Mouse (Mus musculus) small intestine, adult 2 months (tissue): Measurements from ENCODE around the gene Hap1.

Experiments
- CTCF ChIP-seq: fragments of 200-500 bp; IDR thresholded peaks from 2 replicates; pipeline ENCODE4 v1.5.1; 2012; ENCODE audit warnings: low read depth, mild to moderate bottlenecking, control low read depth, inconsistent platforms, low read length, moderate library complexity, mixed read lengths; ENCODE audit not compliant: insufficient replicate concordance, insufficient read length; ENCODE audit errors: extremely low read depth
- POLR2A ChIP-seq: fragments of 200-500 bp; IDR thresholded peaks from 2 replicates; pipeline ENCODE4 v1.6.1; 2012; ENCODE audit warnings: low read depth, mild to moderate bottlenecking, control low read depth, inconsistent platforms, low read length, moderate library complexity

DNA sequence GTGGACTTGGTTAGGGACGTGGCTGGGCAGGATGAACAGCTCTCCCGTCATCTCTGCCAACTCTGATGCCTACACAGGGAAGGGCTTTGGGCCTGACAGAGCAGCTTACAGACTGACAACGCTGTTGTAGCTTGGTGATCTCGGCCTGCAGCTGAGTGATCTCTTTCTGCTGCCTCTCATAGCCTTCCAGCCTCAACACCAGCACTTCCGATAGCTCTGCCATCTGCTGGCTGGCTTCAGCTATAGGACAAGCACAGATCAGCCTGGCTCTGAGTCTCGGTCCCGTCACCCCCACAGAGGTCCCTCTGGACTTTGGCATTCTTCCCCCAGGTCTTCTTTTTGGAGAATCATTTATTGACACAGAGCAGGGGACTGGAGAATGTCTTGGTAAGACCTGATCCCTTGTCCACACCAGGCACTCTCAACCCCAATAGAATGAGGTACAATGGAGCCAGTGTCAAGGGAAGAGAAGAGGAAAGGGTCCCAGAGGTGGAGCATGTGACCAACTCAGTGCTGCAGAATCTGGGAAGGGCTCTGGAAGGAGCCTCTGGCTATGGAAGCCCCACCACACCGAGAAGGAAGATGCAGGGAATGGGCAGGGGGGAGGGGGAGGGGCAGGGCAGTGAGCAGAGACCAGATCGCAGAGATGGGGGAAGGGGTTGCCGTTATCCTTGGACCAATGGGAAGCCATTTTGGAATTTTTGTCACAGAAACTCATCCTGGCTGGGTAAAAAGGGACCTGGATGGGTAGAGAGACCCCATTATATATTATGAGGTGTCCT lies 3.7 kb downstream of the Hap1 start:
- TF ChIP-seq POLR2A (no peak), CTCF (peak; percentile 16; the same call in 1 of the 2 replicates)
